Mouse (Mus musculus) ES-Bruce4 (cell line): ENCODE data around the gene Iqcn. TPM values are rescaled to one million over a fixed set of nuclear protein-coding genes. Genes with fewer than 3 reads are reported as not detected.

ENCODE experiments used
- H3K27ac ChIP-seq: 2 replicates; pipeline ENCODE4 v1.5.1; 2012; ENCODE audit warnings: low read length, inconsistent platforms; ENCODE audit not compliant: insufficient read depth
- H3K27me3 ChIP-seq: 2 replicates; pipeline ENCODE4 v1.6.1; 2012; ENCODE audit warnings: mild to moderate bottlenecking, low read length, inconsistent platforms; ENCODE audit not compliant: control insufficient read depth, poor library complexity, insufficient read depth, severe bottlenecking
- H3K36me3 ChIP-seq: 2 replicates; pipeline ENCODE4 v1.6.1; 2012; ENCODE audit warnings: inconsistent platforms, mild to moderate bottlenecking, low read length, moderate library complexity; ENCODE audit not compliant: control insufficient read depth, poor library complexity, insufficient read depth, severe bottlenecking
- H3K4me1 ChIP-seq: one replicate; pipeline ENCODE4 v1.8.1; 2011; ENCODE audit warnings: low read length; ENCODE audit not compliant: control insufficient read depth, insufficient read depth
- H3K4me3 ChIP-seq: 2 replicates; pipeline ENCODE4 v1.5.1; 2011; ENCODE audit warnings: low read depth, mild to moderate bottlenecking, low read length
- H3K9ac ChIP-seq: 2 replicates; pipeline ENCODE4 v1.6.1; 2012; ENCODE audit warnings: low read depth, mild to moderate bottlenecking, inconsistent platforms; ENCODE audit not compliant: poor library complexity, severe bottlenecking
- H3K9me3 ChIP-seq: replicated peaks from 2 replicates; pipeline ENCODE4 v1.6.1; 2012; ENCODE audit warnings: mild to moderate bottlenecking, low read length, inconsistent platforms; ENCODE audit not compliant: control insufficient read depth, poor library complexity, insufficient read depth, severe bottlenecking
- CTCF ChIP-seq: IDR thresholded peaks from one replicate; pipeline ENCODE4 v1.8.1; 2011; ENCODE audit warnings: low read depth, low read length
- EP300 ChIP-seq: IDR thresholded peaks from 2 replicates; pipeline ENCODE4 v1.6.1; 2011; ENCODE audit warnings: low read depth, low read length; ENCODE audit not compliant: insufficient read depth
- POLR2A ChIP-seq: IDR thresholded peaks from one replicate; pipeline ENCODE4 v1.8.1; 2011; ENCODE audit warnings: low read length; ENCODE audit not compliant: insufficient read depth
- polyA plus RNA-seq: library from polyadenylated mRNA; stranded (reverse); fragments of >200 nt; gene quantifications from 2 replicates; pipeline ENCODE4 v1.2.4, GENCODE M21; 2011; ENCODE audit warnings: low read depth; ENCODE audit not compliant: missing spikeins, insufficient read depth, insufficient read length

Gene Iqcn
- polyA plus RNA-seq = not detected in 2 replicates

- Histone ChIP-seq H3K27me3 (no peaks in the 10 kb centered on the region), H3K4me1 (no peaks in the 10 kb centered on the region), H3K9ac (no peak within 1 kb of the TSS), H3K4me3 (no peak within 1 kb of the TSS), H3K27ac (no peak within 1 kb of the TSS), H3K9me3 (no peaks in the 10 kb centered on the region), H3K36me3 (no peaks in the 10 kb centered on the region)
- TF ChIP-seq POLR2A (no peak), EP300 (no peak), CTCF (no peak)
Measured at GRCm38 (mm10) chr8:70703287-70703686, at the start of gene Iqcn. Gene Iqcn (plus strand): TSS chr8:70703457.

- no peaks in the 10 kb centered on the region for H3K9me3 ChIP-seq
- no peak overlapping the region for H3K27ac ChIP-seq
- no peak overlapping the region for H3K9ac ChIP-seq
- no peaks in the 10 kb centered on the region for H3K27me3 ChIP-seq
- no peak overlapping the region for H3K4me3 ChIP-seq
- H3K4me1 ChIP-seq = peaks cover 9% of the 10 kb centered on the region
- TF ChIP-seq EP300 = no peak
- H3K36me3 ChIP-seq = peaks cover 32% of the 10 kb centered on the region
Measured at GRCm38 (mm10) chr8:70654121-70654520, 49.1 kb upstream of the Iqcn start.

- TF ChIP-seq CTCF (no peak), POLR2A (no peak), EP300 (no peak)
- Histone ChIP-seq H3K36me3 (peaks cover 26% of the 10 kb centered on the region), H3K27ac (no peak overlapping the region), H3K9ac (no peak overlapping the region), H3K27me3 (no peaks in the 10 kb centered on the region), H3K4me3 (no peak overlapping the region), H3K4me1 (peaks cover 5% of the 10 kb centered on the region), H3K9me3 (no peaks in the 10 kb centered on the region)
Measured at GRCm38 (mm10) chr8:70655469-70655868, 47.8 kb upstream of the Iqcn start.

GRCm38 (mm10) chr8:70656193-70656790 lies 47.0 kb upstream of the Iqcn start:
- Histone ChIP-seq H3K9me3 (no peaks in the 10 kb centered on the region), H3K36me3 (peaks cover 23% of the 10 kb centered on the region), H3K27me3 (no peaks in the 10 kb centered on the region), H3K4me1 (peaks cover 3% of the 10 kb centered on the region), H3K4me3 (no peak overlapping the region), H3K9ac (peak overlapping the region; percentile 40; the same call in 1 of the 2 replicates), H3K27ac (peak overlapping the region; percentile 36)
- no peak for TF ChIP-seq POLR2A
- TF ChIP-seq EP300 = no peak

GRCm38 (mm10) chr8:70657214-70657613 lies 46.0 kb upstream of the Iqcn start:
- H3K9me3 ChIP-seq = no peaks in the 10 kb centered on the region
- H3K9ac ChIP-seq = no peak overlapping the region
- H3K4me3 ChIP-seq = no peak overlapping the region
- no peak overlapping the region for H3K27ac ChIP-seq
- H3K4me1 ChIP-seq = peaks cover 2% of the 10 kb centered on the region
- no peaks in the 10 kb centered on the region for H3K27me3 ChIP-seq
- TF ChIP-seq EP300 (no peak), CTCF (no peak), POLR2A (no peak)
- peaks cover 21% of the 10 kb centered on the region for H3K36me3 ChIP-seq

GRCm38 (mm10) chr8:70657739-70658138 lies 45.5 kb upstream of the Iqcn start:
- Histone ChIP-seq H3K27ac (no peak overlapping the region), H3K4me3 (no peak overlapping the region), H3K9me3 (no peaks in the 10 kb centered on the region), H3K4me1 (no peaks in the 10 kb centered on the region), H3K36me3 (peaks cover 20% of the 10 kb centered on the region), H3K9ac (no peak overlapping the region), H3K27me3 (no peaks in the 10 kb centered on the region)
- TF ChIP-seq EP300 = no peak
- TF ChIP-seq POLR2A = no peak
